Mouse (Mus musculus) kidney, embryonic 15.5 days (tissue): ENCODE results near the gene Rsad1. TPM values are rescaled to one million over a fixed set of nuclear protein-coding genes. Genes with fewer than 3 reads are reported as not detected.

Source experiments
- ATAC-seq: fragments of 200-750 bp; cut with Nextera tagmentation; replicated peaks from 2 replicates; pipeline ENCODE4 v1.8.0; 2017; ENCODE audit warnings: moderate TSS enrichment; ENCODE audit not compliant: low FRiP score
- H3K27ac ChIP-seq: fragments of 300-500 bp; sonication (generic); 2 replicates; pipeline ENCODE4 v1.5.1; 2015; ENCODE audit warnings: mild to moderate bottlenecking, inconsistent platforms
- H3K27me3 ChIP-seq: fragments of 300-500 bp; sonication (generic); 2 replicates; pipeline ENCODE4 v1.6.1; 2015; ENCODE audit warnings: inconsistent platforms
- H3K36me3 ChIP-seq: fragments of 300-500 bp; sonication (generic); 2 replicates; pipeline ENCODE4 v1.6.1; 2015; ENCODE audit warnings: inconsistent platforms
- H3K4me1 ChIP-seq: fragments of 300-500 bp; sonication (generic); 2 replicates; pipeline ENCODE4 v1.6.1; 2015; ENCODE audit warnings: inconsistent platforms
- H3K4me2 ChIP-seq: fragments of 300-500 bp; sonication (generic); 2 replicates; pipeline ENCODE4 v1.6.1; 2015; ENCODE audit warnings: moderate library complexity, mild to moderate bottlenecking, inconsistent platforms
- H3K4me3 ChIP-seq: fragments of 300-500 bp; sonication (generic); replicated peaks from 2 replicates; pipeline ENCODE4 v1.5.1; 2015; ENCODE audit warnings: mild to moderate bottlenecking, inconsistent platforms
- H3K9ac ChIP-seq: fragments of 300-500 bp; sonication (generic); 2 replicates; pipeline ENCODE4 v1.6.1; 2015; ENCODE audit warnings: mild to moderate bottlenecking, inconsistent platforms
- H3K9me3 ChIP-seq: fragments of 300-500 bp; sonication (generic); replicated peaks from 2 replicates; pipeline ENCODE4 v1.6.1; 2016; ENCODE audit warnings: inconsistent platforms
- WGBS: fragments of 180-500 bp; shearing (Covaris S2); methylation state at CpG from one replicate; pipeline ENCODE4 v1.1.7; 2015; ENCODE audit warnings: mixed read lengths; 5-methylcytosine and 5-hydroxymethylcytosine counted together
- polyA plus RNA-seq: library from polyadenylated mRNA; unstranded; fragments of >200 nt; fragmentation: Nextera tagmentation; extraction: Ambion mirVana; gene quantifications from 2 replicates; pipeline ENCODE4 v1.2.1, GENCODE M21; 2015

Gene Rsad1
- polyA plus RNA-seq, result 4.0 and 5.6 TPM in 2 replicates

- Histone ChIP-seq H3K36me3 (no peaks in the 10 kb centered on the region), H3K4me3 (peak within 1 kb of the TSS; percentile 64), H3K9me3 (no peaks in the 10 kb centered on the region), H3K4me2 (peak within 1 kb of the TSS; percentile 78), H3K9ac (peak within 1 kb of the TSS; percentile 63), H3K27ac (peak within 1 kb of the TSS; percentile 92), H3K27me3 (no peaks in the 10 kb centered on the region), H3K4me1 (peaks cover 34% of the 10 kb centered on the region)
- peak; percentile 91 for ATAC-seq
- 3% methylated on average over 49 of the region's 49 CpGs for WGBS
These were observed at the start of gene Rsad1 for GRCm38 (mm10) chr11:94548888-94549690. Rsad1 (minus strand) TSS chr11:94549255.

- H3K9me3 ChIP-seq, result no peaks in the 10 kb centered on the region
- no peak for ATAC-seq
- no peaks in the 10 kb centered on the region for H3K27me3 ChIP-seq
- peaks cover 37% of the 10 kb centered on the region for H3K4me1 ChIP-seq
- H3K4me3 ChIP-seq, result no peak overlapping the region
- H3K9ac ChIP-seq, result no peak overlapping the region
- WGBS, result 43% methylated on average over 6 of the region's 6 CpGs
- 0 out of 2 replicates have a peak, but pooled peaks cover 5% of the 10 kb centered on the region for H3K36me3 ChIP-seq
- 0 out of 2 replicates have a peak overlapping the region, but pooled peaks have one; percentile 37 for H3K27ac ChIP-seq
- peak overlapping the region; percentile 12; the same call in 1 of the 2 replicates for H3K4me2 ChIP-seq
These were observed 49.5 kb upstream of the Rsad1 start for GRCm38 (mm10) chr11:94598437-94599120.

GRCm38 (mm10) chr11:94597319-94597718, 48.3 kb upstream of the Rsad1 start:
- H3K27ac ChIP-seq, result no peak overlapping the region
- H3K9me3 ChIP-seq, result no peaks in the 10 kb centered on the region
- ATAC-seq, result no peak
- no peak overlapping the region for H3K4me3 ChIP-seq
- H3K4me1 ChIP-seq, result peaks cover 35% of the 10 kb centered on the region
- H3K9ac ChIP-seq, result no peak overlapping the region
- no peaks in the 10 kb centered on the region for H3K27me3 ChIP-seq
- 78% methylated on average over 4 of the region's 4 CpGs for WGBS
- no peak overlapping the region for H3K4me2 ChIP-seq
- 0 out of 2 replicates have a peak, but pooled peaks cover 5% of the 10 kb centered on the region for H3K36me3 ChIP-seq

- Histone ChIP-seq H3K4me3 (no peak overlapping the region), H3K4me1 (peaks cover 40% of the 10 kb centered on the region), H3K9me3 (no peaks in the 10 kb centered on the region), H3K9ac (no peak overlapping the region), H3K36me3 (0 out of 2 replicates have a peak, but pooled peaks cover 5% of the 10 kb centered on the region), H3K27me3 (no peaks in the 10 kb centered on the region), H3K4me2 (no peak overlapping the region), H3K27ac (0 out of 2 replicates have a peak overlapping the region, but pooled peaks have one; percentile 13)
- WGBS, result 67% methylated on average over 7 of the region's 7 CpGs
- ATAC-seq, result no peak
These were observed 47.3 kb upstream of the Rsad1 start for GRCm38 (mm10) chr11:94596311-94596852.

- 66% methylated on average over 6 of the region's 6 CpGs for WGBS
- H3K27me3 ChIP-seq, result no peaks in the 10 kb centered on the region
- no peak overlapping the region for H3K9ac ChIP-seq
- no peak for ATAC-seq
- no peak overlapping the region for H3K27ac ChIP-seq
- H3K4me2 ChIP-seq, result no peak overlapping the region
- H3K36me3 ChIP-seq, result no peaks in the 10 kb centered on the region
- H3K4me3 ChIP-seq, result no peak overlapping the region
- no peaks in the 10 kb centered on the region for H3K9me3 ChIP-seq
- peaks cover 29% of the 10 kb centered on the region for H3K4me1 ChIP-seq
These were observed 38.5 kb upstream of the Rsad1 start for GRCm38 (mm10) chr11:94587511-94587910.

- Histone ChIP-seq H3K27ac (no peak overlapping the region), H3K27me3 (no peaks in the 10 kb centered on the region), H3K4me1 (peaks cover 8% of the 10 kb centered on the region), H3K9me3 (no peaks in the 10 kb centered on the region), H3K9ac (no peak overlapping the region), H3K36me3 (no peaks in the 10 kb centered on the region), H3K4me3 (no peak overlapping the region), H3K4me2 (no peak overlapping the region)
- no peak for ATAC-seq
- WGBS, result 88% methylated on average over 9 of the region's 9 CpGs
These were observed 36.0 kb upstream of the Rsad1 start for GRCm38 (mm10) chr11:94585091-94585490.

GRCm38 (mm10) chr11:94580111-94580740, 31.2 kb upstream of the Rsad1 start:
- H3K4me1 ChIP-seq, result no peaks in the 10 kb centered on the region
- no peak for ATAC-seq

GRCm38 (mm10) chr11:94576361-94576760, 27.3 kb upstream of the Rsad1 start:
- Histone ChIP-seq H3K4me3 (no peak overlapping the region), H3K36me3 (no peaks in the 10 kb centered on the region), H3K27ac (no peak overlapping the region), H3K4me2 (no peak overlapping the region), H3K9ac (no peak overlapping the region), H3K27me3 (no peaks in the 10 kb centered on the region), H3K9me3 (no peaks in the 10 kb centered on the region), H3K4me1 (0 out of 2 replicates have a peak, but pooled peaks cover 3% of the 10 kb centered on the region)
- WGBS, result 78% methylated on average over 9 of the region's 9 CpGs
- ATAC-seq, result no peak

More at GRCm38 (mm10) chr11:94580111-94580740, 31.2 kb upstream of the Rsad1 start:
- 85% methylated on average over 5 of the region's 5 CpGs for WGBS
- H3K27me3 ChIP-seq, result no peaks in the 10 kb centered on the region
- no peak overlapping the region for H3K9ac ChIP-seq
- no peaks in the 10 kb centered on the region for H3K9me3 ChIP-seq
- no peak overlapping the region for H3K27ac ChIP-seq
- H3K4me2 ChIP-seq, result no peak overlapping the region
- no peaks in the 10 kb centered on the region for H3K36me3 ChIP-seq
- no peak overlapping the region for H3K4me3 ChIP-seq

- H3K27me3 ChIP-seq, result no peaks in the 10 kb centered on the region
- H3K9me3 ChIP-seq, result no peaks in the 10 kb centered on the region
- 81% methylated on average over 2 of the region's 2 CpGs for WGBS
- H3K9ac ChIP-seq, result no peak overlapping the region
- H3K36me3 ChIP-seq, result peaks cover 8% of the 10 kb centered on the region; the same call in 1 of the 2 replicates
- H3K4me1 ChIP-seq, result 0 out of 2 replicates have a peak, but pooled peaks cover 9% of the 10 kb centered on the region
- no peak overlapping the region for H3K27ac ChIP-seq
- no peak overlapping the region for H3K4me3 ChIP-seq
- H3K4me2 ChIP-seq, result no peak overlapping the region
- no peak for ATAC-seq
These were observed 26.0 kb upstream of the Rsad1 start for GRCm38 (mm10) chr11:94575036-94575435.

- no peak overlapping the region for H3K27ac ChIP-seq
- H3K27me3 ChIP-seq, result no peaks in the 10 kb centered on the region
- no peaks in the 10 kb centered on the region for H3K9me3 ChIP-seq
- H3K36me3 ChIP-seq, result peaks cover 13% of the 10 kb centered on the region
- no peak for ATAC-seq
- 0 out of 2 replicates have a peak, but pooled peaks cover 9% of the 10 kb centered on the region for H3K4me1 ChIP-seq
- H3K9ac ChIP-seq, result no peak overlapping the region
- WGBS, result 29% methylated on average over 6 of the region's 7 CpGs
- no peak overlapping the region for H3K4me2 ChIP-seq
- no peak overlapping the region for H3K4me3 ChIP-seq
These were observed 25.5 kb upstream of the Rsad1 start for GRCm38 (mm10) chr11:94574560-94574959.

- Histone ChIP-seq H3K4me3 (no peak overlapping the region), H3K27me3 (no peaks in the 10 kb centered on the region), H3K4me2 (no peak overlapping the region), H3K36me3 (peaks cover 25% of the 10 kb centered on the region), H3K27ac (peak overlapping the region; percentile 76; the same call in 1 of the 2 replicates), H3K9me3 (no peaks in the 10 kb centered on the region), H3K4me1 (0 out of 2 replicates have a peak, but pooled peaks cover 9% of the 10 kb centered on the region), H3K9ac (no peak overlapping the region)
- WGBS, result 79% methylated on average over 1 of the region's 1 CpGs
- ATAC-seq, result no peak
These were observed 22.8 kb upstream of the Rsad1 start for GRCm38 (mm10) chr11:94571850-94572249.
